Mouse (Mus musculus): ENCODE results near the gene Pgghg.
A peak's percentile ranks its signal among the peaks of the same experiment; 100 is the strongest.

Gene Pgghg

DNA sequence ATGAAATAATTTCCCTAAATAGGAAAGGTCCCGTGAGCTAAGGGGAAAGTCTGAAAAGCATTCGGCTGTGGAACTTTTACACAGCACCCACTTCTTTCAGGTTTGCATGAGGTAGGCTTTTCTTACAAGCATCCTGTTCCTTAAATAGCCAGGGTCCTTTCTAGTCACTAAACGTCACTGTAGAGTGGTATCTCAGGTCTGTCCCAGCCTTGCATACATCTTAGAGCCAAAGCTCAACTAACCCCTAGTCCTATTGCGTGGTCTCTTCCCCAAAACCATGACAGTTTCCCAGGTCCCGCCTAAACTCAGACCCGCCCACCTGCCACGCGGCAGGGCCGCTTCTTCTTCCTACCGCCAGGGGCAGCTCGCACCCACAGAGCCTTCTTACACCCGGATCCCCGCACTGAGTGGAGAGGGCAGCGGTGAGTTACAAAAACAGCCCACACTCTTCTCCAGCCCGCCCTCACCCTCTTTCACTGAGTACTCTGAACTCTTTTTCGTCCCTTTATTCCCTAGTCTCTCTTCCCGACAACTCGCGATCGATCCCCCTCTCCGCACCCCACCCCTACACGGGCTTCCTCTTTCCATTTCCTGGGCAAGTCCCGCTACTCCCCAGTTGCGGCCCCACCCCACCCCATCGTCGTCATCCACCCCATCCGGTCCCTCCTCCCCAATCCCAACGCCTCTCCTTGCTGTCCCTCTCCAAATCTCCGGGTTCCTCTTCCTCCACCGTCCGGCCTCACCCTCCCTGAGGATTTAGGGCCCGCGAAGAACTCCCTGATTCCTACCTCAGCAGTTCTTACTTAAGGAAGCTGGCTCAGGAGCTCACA is at the start of gene Pgghg:
Gene Pgghg (plus strand): TSS at position 170 of the 830 bp plus-strand sequence.
- DNase-seq (ENCODE audit: low read depth, low spot score) = peak; percentile 91

DNA sequence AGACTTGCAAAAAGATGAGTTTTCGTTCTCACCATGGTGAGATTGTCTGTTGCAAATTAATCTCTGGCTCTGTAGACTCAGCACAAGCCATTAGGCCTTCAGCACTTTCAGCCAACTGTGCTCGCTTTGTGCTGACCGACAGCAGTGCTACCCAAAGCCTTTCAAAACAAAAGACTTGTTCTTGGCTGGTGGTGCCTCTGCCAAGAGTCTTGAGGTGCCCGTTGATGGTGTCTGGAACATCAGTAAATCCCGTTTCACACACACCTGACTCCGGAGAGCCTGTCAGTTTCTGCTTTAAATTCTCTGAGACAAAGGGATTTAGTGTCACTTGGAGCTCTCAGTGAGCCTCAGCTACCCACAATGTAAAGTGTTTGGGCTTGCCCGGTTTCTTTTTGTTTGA is 47.2 kb upstream of the Pgghg start:
- no peak for DNase-seq (ENCODE audit: low read depth, low spot score)

DNA sequence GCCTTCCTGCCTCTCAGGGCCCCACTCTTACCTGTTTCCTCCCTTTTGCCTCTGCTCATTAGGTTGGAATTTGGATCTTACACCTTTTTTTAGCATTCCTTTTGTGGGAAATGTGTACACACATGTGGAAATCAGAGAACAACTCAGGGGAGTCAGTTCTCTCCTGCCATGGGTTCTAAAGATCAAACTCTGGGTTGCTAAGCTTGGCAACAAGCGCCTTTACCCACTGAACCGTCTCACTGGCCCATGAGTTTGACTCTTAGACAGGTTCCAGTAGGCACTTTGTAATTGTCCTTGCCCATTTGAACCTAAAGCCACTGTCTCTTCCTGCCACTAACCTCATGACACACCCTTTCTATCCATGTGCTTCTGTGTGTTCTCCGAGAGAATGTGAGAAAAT is 46.6 kb upstream of the Pgghg start:
- no peak for DNase-seq (ENCODE audit: low read depth, low spot score)

DNA sequence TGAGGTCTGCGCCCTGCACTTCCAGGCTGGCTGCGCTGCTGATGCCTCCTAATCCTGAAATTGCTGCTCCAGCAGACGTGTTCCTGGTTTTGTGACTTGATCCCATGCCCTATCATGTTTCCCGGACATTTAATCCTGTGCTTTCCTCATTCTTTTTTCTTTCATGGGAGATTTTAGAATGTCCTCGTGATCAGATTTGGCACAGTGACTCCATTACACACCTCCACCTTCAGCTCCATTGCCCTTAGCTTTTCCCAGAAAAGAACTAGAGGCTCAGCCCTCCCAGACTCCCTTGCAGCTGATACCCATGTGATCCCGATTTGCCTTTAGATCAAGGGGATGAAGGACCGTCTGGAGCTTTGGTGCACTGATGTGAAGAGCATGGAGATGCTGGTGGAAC is 43.3 kb upstream of the Pgghg start:
- DNase-seq (ENCODE audit: low read depth, low spot score) = no peak

DNA sequence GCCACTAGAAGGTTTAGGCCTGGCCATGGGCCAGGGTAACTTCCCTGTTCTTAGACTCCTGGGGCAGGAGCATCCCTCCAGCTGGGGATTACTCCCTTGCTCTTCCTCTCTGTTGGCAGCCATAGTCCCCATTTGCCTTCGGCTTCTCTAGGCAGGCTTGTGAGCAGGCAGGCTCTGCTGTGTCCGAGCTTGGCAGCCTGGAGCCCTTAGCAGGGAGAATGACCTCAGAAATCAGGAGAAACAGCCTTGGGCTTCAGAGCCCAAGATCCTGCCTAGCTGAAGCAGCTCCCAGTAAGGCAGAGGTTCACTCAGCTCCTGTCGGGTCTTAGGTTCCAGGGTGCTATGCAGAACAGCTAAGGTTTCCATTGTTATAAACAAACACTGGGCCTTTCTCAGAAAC is 42.1 kb upstream of the Pgghg start:
- DNase-seq (ENCODE audit: low read depth, low spot score) = no peak

DNA sequence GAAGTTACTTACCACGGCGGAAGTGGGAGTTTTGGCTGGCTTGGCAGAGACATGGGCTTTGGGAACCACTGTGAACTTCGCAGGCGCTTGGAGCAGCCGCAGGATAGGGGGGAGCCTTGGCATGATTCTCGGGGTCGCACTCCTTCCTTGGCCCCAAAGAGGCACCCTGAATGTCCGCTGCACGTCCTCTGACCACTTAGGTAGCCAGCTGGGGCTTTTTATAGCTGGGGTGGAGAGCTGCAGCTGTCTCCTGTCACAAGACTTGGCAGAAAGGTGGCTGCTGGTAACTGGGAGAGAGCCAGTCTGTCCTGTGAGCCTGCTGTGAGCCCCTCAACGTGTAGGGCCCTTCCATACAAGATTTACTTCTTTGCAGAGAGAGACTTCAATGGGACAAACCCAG is 41.0 kb upstream of the Pgghg start, which contains the start of gene Cox8b:
Gene Cox8b (minus strand): TSS at position 227 of the 400 bp plus-strand sequence.
- no peak for DNase-seq (ENCODE audit: low read depth, low spot score)

DNA sequence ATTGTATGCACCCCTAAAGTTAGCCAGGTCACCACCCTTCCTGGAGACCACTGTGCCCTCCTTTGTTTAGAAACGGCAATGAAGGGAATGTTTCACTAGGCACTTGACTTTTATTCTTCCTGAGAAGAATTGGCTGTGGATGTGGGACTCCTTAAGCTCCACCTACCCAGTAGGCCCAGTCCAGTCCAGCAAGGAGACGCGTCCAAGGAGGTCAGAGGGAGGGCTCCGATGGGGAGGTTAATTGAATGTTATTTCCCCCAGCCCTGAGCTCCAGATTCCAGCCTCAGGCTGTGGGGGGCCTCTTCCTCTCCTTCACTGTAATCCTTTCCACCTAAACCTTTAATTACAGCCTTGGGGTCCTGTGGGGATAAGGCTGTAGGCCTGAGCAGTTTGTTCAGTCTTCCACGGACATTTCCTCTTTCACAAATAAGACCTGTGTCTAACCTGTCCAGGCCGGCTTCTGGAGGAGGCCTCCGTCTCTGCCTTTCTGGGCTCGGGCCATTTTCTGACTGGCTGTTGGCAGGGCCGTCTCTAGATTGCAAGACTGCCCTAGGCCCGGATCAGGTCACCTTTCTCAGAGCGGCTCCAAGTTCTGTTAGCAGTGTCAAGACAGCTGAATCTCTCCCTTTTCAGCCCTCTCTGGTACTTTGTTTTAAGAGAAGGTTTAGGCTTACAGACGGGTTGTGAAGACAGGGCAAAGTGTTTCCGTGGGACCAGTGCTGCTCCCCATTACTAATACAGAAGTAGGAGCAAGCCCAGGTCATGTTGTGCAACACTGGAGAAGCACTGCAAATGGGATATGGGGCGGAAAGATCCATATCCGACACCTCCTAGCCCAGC is 38.9 kb upstream of the Pgghg start:
- no peak for DNase-seq (ENCODE audit: low read depth, low spot score)

DNA sequence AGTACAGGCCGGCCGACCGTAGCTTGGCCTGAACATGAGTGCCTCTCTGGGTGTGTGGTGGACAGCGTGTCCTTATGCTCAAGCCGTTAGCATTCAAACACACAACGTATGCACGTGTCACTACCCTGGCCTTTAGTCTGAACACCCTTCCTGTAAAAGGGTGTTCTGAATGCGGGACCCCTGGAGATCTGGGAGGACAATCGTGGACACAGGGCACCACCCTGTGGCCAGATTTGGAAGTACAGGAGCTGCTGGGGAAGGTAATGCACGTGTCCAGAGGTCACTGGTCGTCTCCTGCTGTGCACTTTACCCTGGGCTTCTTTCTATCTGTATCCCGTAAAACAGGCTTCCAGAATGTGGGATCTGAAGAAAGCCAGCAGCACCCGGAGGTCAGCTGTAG is 38.0 kb upstream of the Pgghg start:
- DNase-seq (ENCODE audit: low read depth, low spot score) = peak; percentile 67

DNA sequence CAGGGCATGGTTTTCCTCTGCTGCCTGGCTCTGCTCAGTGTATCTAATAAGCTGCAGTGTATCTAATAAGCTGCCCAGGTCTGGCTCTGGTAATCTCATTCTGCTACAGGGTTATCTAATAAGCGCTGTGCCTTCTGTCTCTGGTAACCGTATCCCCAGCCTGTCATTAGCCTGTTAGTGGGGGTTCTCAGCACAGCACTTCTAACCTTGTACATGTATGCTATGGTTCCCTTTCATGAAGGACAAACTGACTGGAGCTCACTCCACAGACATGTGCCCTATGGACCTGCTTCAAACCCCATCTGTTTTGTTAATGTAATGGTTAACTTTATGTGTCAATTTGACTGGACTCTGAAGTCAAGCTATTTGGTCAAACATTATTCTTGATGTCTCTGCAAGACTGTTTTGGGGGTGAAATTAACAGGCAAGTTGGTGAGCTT is 35.5 kb upstream of the Pgghg start:
- DNase-seq (ENCODE audit: low read depth, low spot score) = no peak

DNA sequence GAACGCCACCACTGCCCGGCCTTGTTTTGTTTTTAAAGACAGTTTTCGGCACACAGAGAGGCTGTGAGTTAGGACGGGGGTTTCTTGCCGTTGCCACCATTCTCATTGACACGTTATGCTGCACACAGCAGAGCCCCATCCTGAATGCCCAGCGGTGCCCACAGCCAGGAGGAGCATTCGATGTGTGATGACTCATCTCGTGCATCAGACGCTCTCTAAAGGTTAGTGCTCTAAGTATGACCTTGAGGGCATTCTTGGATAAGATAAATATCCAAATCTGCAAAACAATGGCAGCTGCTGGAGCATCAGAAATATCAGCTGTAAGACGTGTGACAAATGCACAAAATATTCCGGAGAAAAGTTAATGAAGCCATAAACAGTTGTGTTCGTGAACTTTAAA is 34.1 kb upstream of the Pgghg start:
- DNase-seq (ENCODE audit: low read depth, low spot score) = no peak

DNA sequence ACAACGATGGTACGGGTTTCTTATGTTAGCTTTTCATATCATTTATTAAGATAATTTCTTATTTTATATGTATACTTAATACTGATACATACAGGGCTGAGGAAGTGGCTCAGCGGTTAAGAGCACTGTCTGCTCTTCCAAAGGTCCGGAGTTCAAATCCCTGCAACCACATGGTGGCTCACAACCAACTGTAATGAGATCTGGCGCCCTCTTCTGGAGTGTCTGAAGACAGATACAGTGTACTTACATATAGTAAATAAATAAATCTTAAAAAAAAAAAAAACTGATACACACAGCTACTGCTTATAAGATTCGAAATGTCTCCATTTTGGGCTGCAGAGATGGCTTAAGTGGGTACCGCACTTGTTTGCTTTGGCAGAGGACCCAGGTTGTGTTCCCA is 33.5 kb upstream of the Pgghg start:
- no peak for DNase-seq (ENCODE audit: low read depth, low spot score)

DNA sequence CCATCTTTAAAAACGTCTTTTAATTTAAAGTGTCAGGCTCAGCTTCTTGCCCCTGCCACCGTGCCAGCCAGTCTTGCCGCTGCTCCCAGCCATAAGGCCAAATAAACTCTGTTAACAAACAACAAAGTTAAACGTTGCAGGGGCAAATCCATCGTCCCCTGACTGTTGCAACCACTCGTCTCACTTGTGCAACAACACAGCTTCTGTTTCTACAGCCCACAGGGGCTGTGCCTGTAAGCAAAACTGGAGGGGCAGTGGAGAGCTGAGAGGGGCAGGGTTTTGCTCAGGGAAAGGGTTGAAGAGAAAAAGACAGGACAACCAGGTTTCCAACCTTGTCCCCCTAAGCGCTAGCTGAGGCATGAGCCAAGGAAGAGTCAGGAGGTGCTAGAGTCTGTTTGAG is 33.0 kb upstream of the Pgghg start:
- DNase-seq (ENCODE audit: low read depth, low spot score) = no peak

DNA sequence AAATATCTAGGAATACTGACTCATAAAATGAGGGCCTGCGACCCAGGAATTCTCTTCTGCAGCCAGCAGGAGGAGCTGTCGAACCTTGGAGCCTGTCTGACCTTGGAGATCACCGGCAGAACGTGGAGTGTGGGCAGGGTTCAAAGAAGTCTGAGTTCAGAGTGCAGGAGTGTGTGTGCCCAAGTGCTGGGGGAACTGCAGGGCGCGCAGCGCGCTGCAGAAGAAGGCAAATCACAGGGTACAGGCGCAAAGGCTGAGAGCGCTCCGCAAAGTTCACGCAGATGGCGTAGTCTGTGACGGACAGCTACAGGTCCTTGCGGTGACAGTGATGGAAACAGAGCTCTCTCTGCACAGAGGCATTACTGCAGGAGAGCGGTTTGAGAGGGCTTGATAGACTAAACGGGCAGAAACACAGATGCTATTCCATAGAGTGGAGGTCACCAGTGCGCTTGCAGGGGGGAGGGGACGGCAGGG is 32.5 kb upstream of the Pgghg start:
- peak; percentile 81 for DNase-seq (ENCODE audit: low read depth, low spot score)

DNA sequence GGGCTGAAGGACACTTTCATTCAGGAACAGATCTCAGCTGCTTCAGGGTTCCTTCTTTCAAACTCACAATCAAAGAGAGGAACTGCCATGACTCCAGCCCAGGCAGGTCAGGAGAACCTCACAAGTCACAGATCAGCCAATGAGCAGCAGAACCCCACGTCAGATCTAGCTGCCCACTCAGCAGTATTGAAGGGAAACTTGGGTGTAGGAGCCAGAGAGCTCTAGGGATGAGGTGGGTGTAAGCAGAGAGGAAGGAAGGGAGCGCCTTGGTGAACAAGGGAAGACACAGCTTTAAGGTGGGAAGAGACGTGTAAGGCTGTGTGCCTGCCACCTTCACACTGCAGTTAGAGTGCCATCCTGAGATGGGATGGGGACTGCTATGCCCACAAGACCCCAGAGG is 28.9 kb upstream of the Pgghg start:
- no peak for DNase-seq (ENCODE audit: low read depth, low spot score)

DNA sequence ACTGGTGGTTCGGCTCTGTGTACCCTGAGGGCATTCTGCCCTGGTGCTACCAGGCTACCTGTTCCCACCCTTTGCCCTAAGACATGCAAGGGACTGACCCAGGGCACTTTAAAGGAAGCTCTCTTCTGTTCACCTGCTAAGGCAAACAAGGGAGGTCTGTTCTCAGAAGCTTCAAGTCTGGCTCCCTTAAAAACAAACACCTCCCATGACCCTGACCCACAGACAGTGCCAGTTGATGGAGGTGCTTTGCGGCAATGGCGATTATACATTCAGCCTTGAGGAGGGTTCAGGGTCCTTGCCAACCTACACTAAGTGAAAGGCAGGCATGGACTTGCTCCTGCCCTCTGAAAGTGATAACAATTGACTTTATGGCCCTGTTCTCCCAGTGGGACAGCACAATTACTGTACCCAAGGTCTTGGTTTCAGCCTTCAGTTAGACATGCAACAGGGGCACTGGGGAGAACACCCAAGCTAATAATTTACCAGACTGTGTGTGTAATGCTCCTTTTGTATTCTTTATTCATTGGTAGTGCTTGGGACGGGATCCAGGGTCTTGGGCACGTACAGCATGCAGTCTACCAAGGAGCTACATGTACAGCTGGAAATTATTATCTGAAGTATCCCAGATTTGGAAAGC is 28.2 kb upstream of the Pgghg start:
- DNase-seq (ENCODE audit: low read depth, low spot score) = no peak

DNA sequence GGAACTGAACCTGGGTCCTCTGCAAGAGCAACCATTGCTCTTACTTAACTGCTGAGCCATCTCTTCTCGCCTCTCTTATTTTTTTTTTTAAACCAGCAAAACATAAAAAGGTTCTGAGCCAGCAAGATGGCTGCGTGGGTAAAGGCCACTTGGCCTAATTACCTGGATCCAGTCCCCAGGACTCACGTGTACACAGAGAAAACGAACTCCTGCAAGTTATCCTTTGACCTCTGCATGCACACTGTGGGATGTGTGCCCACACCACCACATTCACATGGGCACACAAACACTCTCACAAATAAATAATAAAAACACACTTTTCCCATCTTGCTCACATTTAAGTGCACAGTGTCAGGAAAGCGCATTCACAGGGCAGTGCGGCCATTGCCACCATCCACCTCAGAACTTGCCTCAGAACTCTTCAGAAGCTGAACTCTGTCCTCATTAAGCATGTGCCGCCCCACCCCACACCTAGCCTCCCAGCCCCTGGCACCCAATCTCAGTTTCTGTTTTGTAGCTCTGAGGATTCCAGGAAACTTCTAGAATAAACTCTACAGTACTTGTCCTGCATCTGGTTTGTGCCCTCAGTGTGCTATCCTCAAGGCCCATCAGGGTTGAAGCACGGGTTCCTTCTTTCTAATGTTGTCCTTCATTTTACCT is 27.0 kb upstream of the Pgghg start:
- no peak for DNase-seq (ENCODE audit: low read depth, low spot score)

DNA sequence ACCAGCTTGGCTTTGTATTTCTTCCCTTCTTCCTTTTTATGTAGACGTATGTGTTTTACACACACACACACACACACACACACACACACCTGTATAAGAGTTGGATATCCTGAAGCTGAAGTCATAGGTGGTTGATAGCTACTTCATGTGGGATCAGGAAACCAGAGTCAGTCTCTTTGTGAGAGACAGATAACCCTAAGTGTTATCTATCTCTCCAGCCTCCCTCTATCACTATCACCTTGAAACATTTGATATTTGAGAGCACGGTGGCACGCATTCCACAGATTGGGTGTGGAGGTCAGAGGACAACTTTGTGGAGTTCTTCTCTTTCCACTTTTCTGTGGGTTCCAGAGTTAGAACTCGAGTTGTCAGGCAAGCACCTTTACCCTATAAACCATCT is 21.3 kb upstream of the Pgghg start:
- no peak for DNase-seq (ENCODE audit: low read depth, low spot score)

DNA sequence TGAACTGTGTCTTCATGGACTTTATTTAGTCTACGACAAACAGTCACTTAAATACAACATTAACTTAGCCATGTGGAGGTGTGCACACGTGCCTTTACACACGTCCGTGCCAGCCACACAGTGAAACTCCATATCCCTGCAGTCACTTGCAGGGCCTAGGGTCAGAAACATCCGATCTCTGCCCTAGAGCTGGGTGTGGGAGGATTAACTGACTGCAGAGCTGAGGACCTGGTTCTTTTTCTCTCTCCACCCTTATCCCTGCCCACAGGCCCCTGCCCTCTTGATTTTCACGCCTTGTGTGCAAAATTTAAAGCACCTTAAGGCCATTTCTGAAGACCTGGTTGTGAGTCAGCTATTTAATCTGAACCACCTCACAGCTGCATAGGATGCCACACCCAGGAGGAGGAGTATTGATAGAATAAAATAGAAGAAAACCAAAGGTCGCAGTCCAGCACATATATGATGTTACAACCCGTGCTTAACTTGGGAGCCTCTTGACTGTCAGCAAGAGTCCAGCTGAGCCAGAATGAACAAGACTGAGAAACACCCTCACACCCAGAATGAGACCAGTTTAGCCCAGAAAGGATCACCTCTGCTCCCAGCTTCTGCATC is 20.7 kb upstream of the Pgghg start, which contains the start of gene Nlrp6:
Gene Nlrp6 (plus strand): TSS at position 485 of the 612 bp plus-strand sequence.
- no peak for DNase-seq (ENCODE audit: low read depth, low spot score)

DNA sequence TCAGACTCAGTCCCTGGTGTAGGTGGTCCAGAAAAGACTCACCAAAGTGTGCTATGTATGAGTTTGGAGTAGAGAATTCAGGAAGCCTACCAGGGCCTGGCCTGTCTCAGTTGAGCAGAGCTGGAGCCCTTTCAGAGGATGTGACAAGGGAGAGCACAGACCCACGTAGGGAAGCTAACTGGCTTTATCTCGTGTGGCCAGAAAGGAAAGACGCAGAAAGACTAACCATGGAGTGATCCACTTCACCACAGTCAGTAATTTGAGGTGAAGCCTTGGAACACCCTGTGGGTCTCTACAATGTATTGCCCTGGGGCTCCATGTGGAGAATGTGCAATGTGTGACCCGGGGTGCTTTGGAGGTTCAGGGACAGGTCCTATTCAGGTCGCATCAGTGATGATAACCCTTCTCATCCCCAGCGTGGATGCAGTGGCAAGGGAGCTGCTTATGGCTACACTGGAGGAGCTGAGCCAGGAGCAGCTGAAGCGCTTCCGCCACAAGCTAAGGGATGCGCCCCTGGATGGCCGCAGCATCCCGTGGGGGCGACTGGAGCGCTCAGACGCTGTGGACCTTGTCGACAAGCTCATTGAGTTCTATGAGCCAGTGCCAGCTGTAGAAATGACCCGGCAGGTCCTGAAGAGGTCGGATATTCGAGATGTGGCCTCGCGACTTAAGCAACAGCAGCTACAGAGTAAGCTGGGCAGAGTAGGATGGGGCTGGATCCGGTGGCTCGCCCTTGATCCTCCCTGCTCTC is 19.8 kb upstream of the Pgghg start:
- DNase-seq (ENCODE audit: low read depth, low spot score) = no peak

DNA sequence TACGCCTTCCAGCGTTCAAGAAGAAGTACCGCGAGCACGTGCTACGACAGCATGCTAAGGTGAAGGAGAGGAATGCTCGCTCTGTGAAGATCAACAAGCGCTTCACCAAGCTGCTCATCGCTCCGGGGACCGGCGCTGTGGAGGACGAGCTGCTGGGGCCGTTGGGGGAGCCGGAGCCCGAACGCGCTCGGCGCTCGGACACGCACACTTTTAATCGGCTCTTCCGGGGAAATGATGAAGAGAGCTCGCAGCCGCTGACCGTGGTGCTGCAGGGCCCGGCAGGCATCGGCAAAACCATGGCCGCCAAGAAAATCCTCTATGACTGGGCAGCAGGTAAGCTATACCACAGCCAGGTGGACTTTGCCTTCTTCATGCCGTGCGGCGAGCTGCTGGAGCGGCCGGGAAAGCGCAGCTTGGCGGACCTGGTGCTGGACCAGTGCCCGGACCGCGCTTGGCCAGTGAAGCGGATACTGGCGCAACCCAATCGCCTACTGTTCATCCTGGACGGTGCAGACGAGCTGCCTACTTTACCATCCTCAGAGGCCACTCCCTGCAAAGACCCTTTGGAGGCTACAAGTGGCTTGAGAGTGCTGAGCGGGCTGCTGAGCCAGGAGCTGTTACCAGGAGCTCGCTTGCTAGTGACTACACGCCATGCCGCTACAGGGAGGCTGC is 18.7 kb upstream of the Pgghg start:
- peak; percentile 27 for DNase-seq (ENCODE audit: low read depth, low spot score)
